Mouse (Mus musculus): ENCODE data around the gene Castor2. TPM values are rescaled to one million over a fixed set of nuclear protein-coding genes. Genes with fewer than 3 reads are reported as not detected.

The Castor2 gene
- total and polyA plus RNA-seq, 3 experiments = 0.46 to 1.4 TPM; not detected in 1

DNA sequence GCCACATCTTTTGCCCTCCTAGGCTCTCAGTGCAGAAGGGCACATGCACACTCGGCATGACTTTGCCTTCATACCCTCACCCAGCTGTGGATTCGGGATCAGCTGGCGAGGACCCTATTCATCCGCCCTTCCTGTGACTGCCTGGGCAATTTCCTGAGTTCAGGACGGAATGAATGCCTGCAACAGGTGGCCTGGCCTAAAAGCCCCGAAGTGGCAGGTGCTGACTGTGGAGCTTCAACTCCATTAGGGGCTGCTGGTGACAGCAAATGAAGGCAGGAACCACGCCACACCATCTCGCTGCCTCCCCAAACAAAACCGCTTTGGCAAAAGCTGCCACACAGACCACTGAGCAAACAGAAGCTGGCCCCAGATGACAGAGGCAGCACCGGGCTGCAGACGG is 52.4 kb downstream of the Castor2 start:
- H3K9me3 ChIP-seq (replicated peaks; ENCODE audit: insufficient read depth, low read length) = no peaks in the 10 kb centered on the region
- H3K79me2 ChIP-seq (ENCODE audit: control insufficient read depth, insufficient read depth, low read length, poor library complexity) = no peaks in the 10 kb centered on the region
- no peaks in the 10 kb centered on the region for H3K4me1 ChIP-seq (ENCODE audit: control insufficient read depth in 1 of 2, insufficient read depth in 2 of 2, low read length in 2 of 2)
- no peak overlapping the region for H3K27ac ChIP-seq (ENCODE audit: control insufficient read depth, low read depth, low read length)
- no peaks in the 10 kb centered on the region for H3K27me3 ChIP-seq (ENCODE audit: control insufficient read depth in 1 of 2, insufficient read depth in 2 of 2, low read length in 2 of 2)
- H3K4me3 ChIP-seq (ENCODE audit: control insufficient read depth in 1 of 2, insufficient read depth in 1 of 2, low read depth in 2 of 2, low read length in 2 of 2) = no peak overlapping the region
- no peak for DNase-seq (ENCODE audit: low read depth, low spot score)
- H3K36me3 ChIP-seq (ENCODE audit: control insufficient read depth in 1 of 2, insufficient read depth in 2 of 2, low read length in 2 of 2) = peaks cover 0 to 11% of the 10 kb centered on the region in 2 experiments; a peak in 2 of 4 replicates
- TF ChIP-seq MYB (IDR thresholded peaks at IDR 0.05; ENCODE audit: low read depth, low read length) (no peak), MAFK (IDR thresholded peaks at IDR 0.05; ENCODE audit: borderline replicate concordance, low read depth, low read length) (no peak), MXI1 (IDR thresholded peaks at IDR 0.05; ENCODE audit: low read depth, low read length) (no peak), UBTF (IDR thresholded peaks at IDR 0.05; ENCODE audit: borderline replicate concordance, insufficient read depth, low read depth, low read length) (no peak), NELFE (IDR thresholded peaks at IDR 0.05; ENCODE audit: low read depth, low read length) (no peak), GATA1 (IDR thresholded peaks at IDR 0.05; ENCODE audit: low read depth, low read length) (no peak), MAZ (IDR thresholded peaks at IDR 0.05; ENCODE audit: low read depth, low read length) (no peak), KAT2A (conservative IDR thresholded peaks at IDR 0.05; ENCODE audit: low read depth, low read length) (no peak), SIN3A (IDR thresholded peaks at IDR 0.05; ENCODE audit: low read length) (no peak), USF1 (IDR thresholded peaks at IDR 0.05; ENCODE audit: low read depth, low read length) (no peak), NRF1 (IDR thresholded peaks at IDR 0.05; ENCODE audit: insufficient read depth, low read depth, low read length, poor library complexity, severe bottlenecking) (no peak), MAX (IDR thresholded peaks at IDR 0.05; ENCODE audit: low read length) (no peak), MEF2A (IDR thresholded peaks at IDR 0.05; ENCODE audit: extremely low read depth, insufficient replicate concordance, low read depth, low read length, poor library complexity, severe bottlenecking) (no peak), EP300 (IDR thresholded peaks at IDR 0.05; ENCODE audit: low read depth in 1 of 2, low read length in 2 of 2) (no peak), ZC3H11A (IDR thresholded peaks at IDR 0.05; ENCODE audit: low read depth, low read length) (no peak)
- H3K9ac ChIP-seq (ENCODE audit: control insufficient read depth, low read depth, low read length, poor library complexity, severe bottlenecking) = no peak overlapping the region

DNA sequence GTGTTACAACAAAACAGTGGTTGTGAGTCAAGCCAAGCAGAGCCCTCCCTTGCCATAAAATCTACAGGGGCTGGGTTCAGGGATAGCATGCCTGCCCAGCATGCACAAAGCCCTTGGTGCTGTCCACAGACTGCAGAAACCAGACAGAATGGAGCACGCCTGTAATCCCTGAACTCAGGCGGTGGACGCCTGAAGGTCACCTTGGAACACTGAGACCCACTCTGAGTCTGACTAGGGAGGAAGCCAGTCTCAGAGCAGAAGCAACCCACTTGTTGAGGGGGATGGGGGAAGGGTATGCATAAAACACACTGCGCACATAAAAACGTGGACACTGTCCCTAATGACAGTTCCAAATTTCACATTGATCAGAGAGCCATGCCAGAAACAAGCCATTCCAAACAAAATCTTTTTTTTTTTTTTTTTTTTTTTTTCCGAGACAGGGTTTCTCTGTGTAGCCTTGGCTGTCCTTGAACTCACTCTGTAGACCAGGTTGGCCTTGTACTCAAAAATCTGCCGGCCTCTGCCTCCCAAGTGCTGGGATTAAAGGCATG is 56.5 kb downstream of the Castor2 start:
- no peak for DNase-seq (ENCODE audit: low read depth, low spot score)
- Histone ChIP-seq H3K36me3 (ENCODE audit: control insufficient read depth in 1 of 2, insufficient read depth in 2 of 2, low read length in 2 of 2) (peaks cover 0 to 10% of the 10 kb centered on the region in 2 experiments; a peak in 2 of 4 replicates), H3K4me3 (ENCODE audit: control insufficient read depth in 1 of 2, insufficient read depth in 1 of 2, low read depth in 2 of 2, low read length in 2 of 2) (no peak overlapping the region), H3K79me2 (ENCODE audit: control insufficient read depth, insufficient read depth, low read length, poor library complexity) (no peaks in the 10 kb centered on the region), H3K9me3 (replicated peaks; ENCODE audit: insufficient read depth, low read length) (no peaks in the 10 kb centered on the region), H3K27ac (ENCODE audit: control insufficient read depth, low read depth, low read length) (no peak overlapping the region), H3K9ac (ENCODE audit: control insufficient read depth, low read depth, low read length, poor library complexity, severe bottlenecking) (no peak overlapping the region), H3K27me3 (ENCODE audit: control insufficient read depth in 1 of 2, insufficient read depth in 2 of 2, low read length in 2 of 2) (no peaks in the 10 kb centered on the region), H3K4me1 (ENCODE audit: control insufficient read depth in 1 of 2, insufficient read depth in 2 of 2, low read length in 2 of 2) (no peaks in the 10 kb centered on the region)
- no peak for TF ChIP-seq CHD1 (IDR thresholded peaks at IDR 0.05; ENCODE audit: low read depth, low read length)
- no peak for TF ChIP-seq MEF2A (IDR thresholded peaks at IDR 0.05; ENCODE audit: extremely low read depth, insufficient replicate concordance, low read depth, low read length, poor library complexity, severe bottlenecking)
- TF ChIP-seq UBTF (IDR thresholded peaks at IDR 0.05; ENCODE audit: borderline replicate concordance, insufficient read depth, low read depth, low read length) = no peak
- no peak for TF ChIP-seq MAFK (IDR thresholded peaks at IDR 0.05; ENCODE audit: borderline replicate concordance, low read depth, low read length)
- no peak for TF ChIP-seq POLR2AphosphoS2 (IDR thresholded peaks at IDR 0.05; ENCODE audit: low read length)
- TF ChIP-seq ZNF384 (IDR thresholded peaks at IDR 0.05; ENCODE audit: low read depth, low read length) = no peak
- TF ChIP-seq ZC3H11A (IDR thresholded peaks at IDR 0.05; ENCODE audit: low read depth, low read length) = no peak
- no peak for TF ChIP-seq MAZ (IDR thresholded peaks at IDR 0.05; ENCODE audit: low read depth, low read length)
- TF ChIP-seq USF1 (IDR thresholded peaks at IDR 0.05; ENCODE audit: low read depth, low read length) = no peak
